In genomic region chr19:32952928-32953687, GRCm38 (mm10) we compare ENCODE assay signal across 11 mouse cellular contexts.
A peak's percentile ranks its signal among the peaks of the same experiment; 100 is the strongest.
DNase-seq lines count a peak whose midpoint lies in the region; ATAC-seq and TF ChIP-seq lines count a peak whose summit lies in the region.
"Had no signal": no experiment of that assay in that cellular context is flagged by ENCODE, and none has a peak within 500 bp of the region (broad histone marks: within the 10 kb centered on the region; RNA-seq: fewer than 3 reads in every experiment).

No protein-coding gene starts in this region.

- H3K9me3 ChIP-seq in heart, embryonic 11.5 days (replicated peaks; ENCODE audit: control insufficient read depth, low read length) = no peaks in the 10 kb centered on the region

- no peak overlapping the region for H3K4me3 ChIP-seq in heart, adult 2 months
- H3K4me3 ChIP-seq in heart, embryonic 11.5 days (ENCODE audit: low read depth, low read length) = no peak overlapping the region
- H3K4me3 ChIP-seq in thymus, adult 2 months (ENCODE audit: control insufficient read depth, insufficient read depth, low read length) = peak overlapping the region; percentile 14
- H3K4me3 ChIP-seq in left cerebral cortex, adult 2 months = no peak overlapping the region

- H3K4me1 ChIP-seq in heart, adult 2 months (ENCODE audit: control insufficient read depth, insufficient read depth, low read length) = peaks cover 3% of the 10 kb centered on the region
- no peaks in the 10 kb centered on the region for H3K4me1 ChIP-seq in heart, embryonic 11.5 days (ENCODE audit: control insufficient read depth, insufficient read depth, low read length)
- peaks cover 38% of the 10 kb centered on the region for H3K4me1 ChIP-seq in thymus, adult 2 months (replicated peaks; ENCODE audit: control insufficient read depth, insufficient read depth, low read length)

- 0 out of 2 replicates have a peak, but pooled peaks have one; percentile 31 for TF ChIP-seq EP300 in heart, adult 2 months (IDR thresholded peaks at IDR 0.05; ENCODE audit: insufficient read depth, low read depth, low read length)

- no peak overlapping the region for H3K27ac ChIP-seq in heart, adult 2 months
- no peak overlapping the region for H3K27ac ChIP-seq in heart, embryonic 11.5 days (ENCODE audit: low read depth, low read length)
- peak overlapping the region; percentile 70 for H3K27ac ChIP-seq in thymus, adult 2 months (ENCODE audit: control insufficient read depth, insufficient read depth, low read length)
- no peak overlapping the region for H3K27ac ChIP-seq in left cerebral cortex, adult 2 months

- no peaks in the 10 kb centered on the region for H3K27me3 ChIP-seq in heart, adult 2 months (ENCODE audit: control insufficient read depth, insufficient read depth, low read length)
- no peaks in the 10 kb centered on the region; the same call in 1 of the 2 replicates for H3K27me3 ChIP-seq in heart, embryonic 11.5 days (ENCODE audit: control insufficient read depth, insufficient read depth, low read length)
- H3K27me3 ChIP-seq in thymus, adult 2 months (ENCODE audit: control insufficient read depth, insufficient read depth, low read length) = no peaks in the 10 kb centered on the region

- 49% methylated on average over 11 of the region's 11 CpGs for WGBS in heart, adult 2 months
- WGBS in heart, embryonic 11.5 days (ENCODE audit: insufficient replicate concordance) = 65% methylated on average over 11 of the region's 11 CpGs
- WGBS in thymus, adult 2 months = 26% methylated on average over 11 of the region's 11 CpGs

- no peak for TF ChIP-seq POLR2A in heart, adult 2 months (IDR thresholded peaks at IDR 0.05; ENCODE audit: insufficient read depth, low read depth, low read length)
- no peak for TF ChIP-seq POLR2A in thymus, adult 2 months (IDR thresholded peaks at IDR 0.05; ENCODE audit: control insufficient read depth, extremely low read depth, insufficient read depth, low read length, poor library complexity)

- H3K79me2 ChIP-seq in heart, adult 2 months (replicated peaks; ENCODE audit: control insufficient read depth, insufficient read depth, low read length) = no peaks in the 10 kb centered on the region

- no peaks in the 10 kb centered on the region for H3K36me3 ChIP-seq in heart, adult 2 months (ENCODE audit: control insufficient read depth, insufficient read depth, low read length)
- no peaks in the 10 kb centered on the region for H3K36me3 ChIP-seq in heart, embryonic 11.5 days (ENCODE audit: control insufficient read depth, insufficient read depth, low read length)
- H3K36me3 ChIP-seq in thymus, adult 2 months (ENCODE audit: control insufficient read depth, insufficient read depth, low read length) = no peaks in the 10 kb centered on the region

- peak in 1 of 2 experiments; percentile 40 for DNase-seq in heart, adult 2 months
- peak; percentile 67 for DNase-seq in lung, postnatal 36 days
- peak; percentile 73 for DNase-seq in thymus, adult 2 months
- no peak for DNase-seq in testis, postnatal 10 days (ENCODE audit: low spot score)
- no peak for DNase-seq in left cerebral cortex, adult 2 months (ENCODE audit: extremely low spot score in 1 of 2, low spot score in 2 of 2)
- no peak for DNase-seq in kidney, postnatal 25 days
- DNase-seq: adrenal gland, postnatal 10 days; kidney, adult 2 months; right cerebral cortex, postnatal 25 days had no signal

- no peak for ATAC-seq in heart, embryonic 11.5 days (replicated peaks; ENCODE audit: insufficient number of reproducible peaks, low FRiP score, low TSS enrichment)
- ATAC-seq in common myeloid progenitor, adult 5-6 weeks (replicated peaks; ENCODE audit: low read depth, poor library complexity, severe bottlenecking) = peak; percentile 58

- H3K4me2 ChIP-seq in heart, embryonic 11.5 days = no peak overlapping the region; the same call in 1 of the 2 replicates

- intact Hi-C loops in heart, adult 2 months (cut with DNase I) = loop anchor here (10.0 kb wide), 1 partner anchor 272 kb away; no protein-coding TSS in a partner anchor
- intact Hi-C loops in left cerebral cortex, adult 2 months (cut with DNase I) = loop anchor here (2.0 to 5.0 kb wide), 2 partner anchors 46 to 196 kb away; partner anchors contain the start of gene Pten

- H3K9ac ChIP-seq in heart, adult 2 months (ENCODE audit: low read depth, low read length) = no peak overlapping the region
- H3K9ac ChIP-seq in heart, embryonic 11.5 days (ENCODE audit: low read depth, low read length) = no peak overlapping the region

- TF ChIP-seq CTCF in heart, adult 2 months (IDR thresholded peaks at IDR 0.05) = no peak
- no peak for TF ChIP-seq CTCF in thymus, adult 2 months (IDR thresholded peaks at IDR 0.05; ENCODE audit: borderline replicate concordance, control insufficient read depth, extremely low read depth, insufficient read depth, low read length, poor library complexity)
- no peak for TF ChIP-seq CTCF in left cerebral cortex, adult 2 months (IDR thresholded peaks at IDR 0.05)

Comparison
In these comparisons a context has a peak if more than half of its experiments do, and no peak if none do; other contexts are left out.
1. DNase-seq: peak in lung, postnatal 36 days (single experiment) and thymus, adult 2 months (single experiment); none in testis, postnatal 10 days (single experiment), left cerebral cortex, adult 2 months (0 of 2) and kidney, postnatal 25 days (0 of 2).